Mouse (Mus musculus) heart, embryonic 14.5 days (tissue): Measurements from ENCODE around the gene Tent5a. TPM values are rescaled to one million over a fixed set of nuclear protein-coding genes. Genes with fewer than 3 reads are reported as not detected.

Experiments
- ATAC-seq: fragments of 200-750 bp; cut with Nextera tagmentation; 2 replicates; pipeline ENCODE4 v1.8.0; 2017; ENCODE audit warnings: low read depth, moderate TSS enrichment; ENCODE audit not compliant: insufficient number of reproducible peaks, insufficient read depth, low FRiP score
- H3K27ac ChIP-seq, 2 experiments: fragments of 200-500 bp in 1 of 2; fragments of 300-500 bp in 1 of 2; sonication (generic) in 1 of 2; replicated peaks in 1 of 2; 2 replicates each; pipeline ENCODE4 v1.5.1; 2012 to 2014; ENCODE audit warnings: low read depth in 2 of 2, low read length in 2 of 2, control low read depth in 1 of 2, mild to moderate bottlenecking in 1 of 2, mixed read lengths in 1 of 2; ENCODE audit not compliant: control insufficient read depth in 1 of 2, insufficient read depth in 1 of 2
- H3K27me3 ChIP-seq: fragments of 300-500 bp; sonication (generic); 2 replicates; pipeline ENCODE4 v1.6.1; 2014; ENCODE audit warnings: mild to moderate bottlenecking, low read length, control low read depth; ENCODE audit not compliant: control insufficient read depth, insufficient read depth
- H3K36me3 ChIP-seq: fragments of 300-500 bp; sonication (generic); 2 replicates; pipeline ENCODE4 v1.6.1; 2014; ENCODE audit warnings: mild to moderate bottlenecking, control low read depth, low read length, mixed read lengths; ENCODE audit not compliant: control insufficient read depth, insufficient read depth
- H3K4me1 ChIP-seq, 2 experiments: fragments of 200-500 bp in 1 of 2; fragments of 300-500 bp in 1 of 2; sonication (generic) in 1 of 2; 2 replicates each; pipeline ENCODE4 v1.6.1; 2012 to 2014; ENCODE audit warnings: low read length in 2 of 2, control low read depth in 1 of 2, mixed read lengths in 1 of 2; ENCODE audit not compliant: control insufficient read depth in 2 of 2, insufficient read depth in 2 of 2
- H3K4me2 ChIP-seq: fragments of 300-500 bp; sonication (generic); 2 replicates; pipeline ENCODE4 v1.6.1; 2014; ENCODE audit warnings: mild to moderate bottlenecking, low read length
- H3K4me3 ChIP-seq, 2 experiments: fragments of 200-500 bp in 1 of 2; fragments of 300-500 bp in 1 of 2; sonication (generic) in 1 of 2; 2 replicates each; pipeline ENCODE4 v1.5.1; 2012 to 2014; ENCODE audit warnings: low read length in 2 of 2, mild to moderate bottlenecking in 2 of 2, control low read depth in 1 of 2, low read depth in 1 of 2, moderate library complexity in 1 of 2; ENCODE audit not compliant: control insufficient read depth in 1 of 2, insufficient read depth in 1 of 2
- H3K9ac ChIP-seq: fragments of 300-500 bp; sonication (generic); 2 replicates; pipeline ENCODE4 v1.6.1; 2014; ENCODE audit warnings: mild to moderate bottlenecking, low read length
- H3K9me3 ChIP-seq: fragments of 300-500 bp; sonication (generic); 2 replicates; pipeline ENCODE4 v1.6.1; 2016; ENCODE audit warnings: low read length, control low read depth; ENCODE audit not compliant: control insufficient read depth
- WGBS: fragments of 180-500 bp; shearing (Covaris S2); extraction: QIAGEN DNeasy Blood & Tissue Kit; methylation state at CpG from one replicate; pipeline ENCODE4 v1.1.7; 2014; 5-methylcytosine and 5-hydroxymethylcytosine counted together
- polyA plus RNA-seq: library from polyadenylated mRNA; unstranded; fragments of >200 nt; fragmentation: Nextera tagmentation; extraction: Ambion mirVana; gene quantifications from 2 replicates; pipeline ENCODE4 v1.2.1, GENCODE M21; 2014

Gene Tent5a
- polyA plus RNA-seq, 1 experiment from 2014 or later, result 13.0 TPM

GRCm38 (mm10) chr9:85274114-85274513, 53.0 kb downstream of the Tent5a start:
- no peak overlapping the region for H3K4me2 ChIP-seq
- no peak overlapping the region for H3K27ac ChIP-seq
- H3K9ac ChIP-seq, result no peak overlapping the region
- H3K36me3 ChIP-seq, result no peaks in the 10 kb centered on the region
- no peaks in the 10 kb centered on the region for H3K27me3 ChIP-seq
- no peak overlapping the region for H3K4me3 ChIP-seq
- H3K4me1 ChIP-seq, result no peaks in the 10 kb centered on the region
- WGBS, result 66% methylated on average over 2 of the region's 2 CpGs
- no peaks in the 10 kb centered on the region for H3K9me3 ChIP-seq
- no peak for ATAC-seq

Other genes with a start within 250 kb of the Tent5a start
- gene Gm11114, start 14.6 kb downstream of the Tent5a start, polyA plus RNA-seq, result not detected in 2 replicates